Mouse (Mus musculus) forebrain, embryonic 12.5 days (tissue): ENCODE data around the gene Fgfr2. TPM values are rescaled to one million over a fixed set of nuclear protein-coding genes. Genes with fewer than 3 reads are reported as not detected.

Experiments used
- ATAC-seq: fragments of 200-750 bp; cut with Nextera tagmentation; 2 replicates; pipeline ENCODE4 v1.8.0; 2017; ENCODE audit warnings: moderate TSS enrichment; ENCODE audit not compliant: low FRiP score
- H3K27ac ChIP-seq: fragments of 300-500 bp; sonication (generic); 2 replicates; pipeline ENCODE4 v1.5.1; 2016; ENCODE audit warnings: mild to moderate bottlenecking
- H3K27me3 ChIP-seq: fragments of 300-500 bp; sonication (generic); 2 replicates; pipeline ENCODE4 v1.6.1; 2016; ENCODE audit warnings: mild to moderate bottlenecking
- H3K36me3 ChIP-seq: fragments of 300-500 bp; sonication (generic); replicated peaks from 2 replicates; pipeline ENCODE4 v1.6.1; 2016; ENCODE audit warnings: mild to moderate bottlenecking
- H3K4me1 ChIP-seq: fragments of 300-500 bp; sonication (generic); 2 replicates; pipeline ENCODE4 v1.6.1; 2016
- H3K4me2 ChIP-seq: fragments of 300-500 bp; sonication (generic); 2 replicates; pipeline ENCODE4 v1.6.1; 2016; ENCODE audit warnings: mild to moderate bottlenecking, moderate library complexity
- H3K4me3 ChIP-seq: fragments of 300-500 bp; sonication (generic); replicated peaks from 2 replicates; pipeline ENCODE4 v1.5.1; 2016; ENCODE audit warnings: mild to moderate bottlenecking
- H3K9ac ChIP-seq: fragments of 300-500 bp; sonication (generic); 2 replicates; pipeline ENCODE4 v1.6.1; 2016; ENCODE audit warnings: mild to moderate bottlenecking
- H3K9me3 ChIP-seq: fragments of 300-500 bp; sonication (generic); 2 replicates; pipeline ENCODE4 v1.6.1; 2016
- WGBS: fragments of 180-500 bp; shearing (Covaris S2); methylation state at CpG from one replicate; pipeline ENCODE4 v1.1.7; 2016; 5-methylcytosine and 5-hydroxymethylcytosine counted together
- polyA plus RNA-seq: library from polyadenylated mRNA; unstranded; fragments of >200 nt; fragmentation: Nextera tagmentation; extraction: Ambion mirVana; gene quantifications from 2 replicates; pipeline ENCODE4 v1.2.1, GENCODE M21; 2016

The Fgfr2 gene
- polyA plus RNA-seq, 1 experiment from 2014 or later = 89.6 TPM

DNA sequence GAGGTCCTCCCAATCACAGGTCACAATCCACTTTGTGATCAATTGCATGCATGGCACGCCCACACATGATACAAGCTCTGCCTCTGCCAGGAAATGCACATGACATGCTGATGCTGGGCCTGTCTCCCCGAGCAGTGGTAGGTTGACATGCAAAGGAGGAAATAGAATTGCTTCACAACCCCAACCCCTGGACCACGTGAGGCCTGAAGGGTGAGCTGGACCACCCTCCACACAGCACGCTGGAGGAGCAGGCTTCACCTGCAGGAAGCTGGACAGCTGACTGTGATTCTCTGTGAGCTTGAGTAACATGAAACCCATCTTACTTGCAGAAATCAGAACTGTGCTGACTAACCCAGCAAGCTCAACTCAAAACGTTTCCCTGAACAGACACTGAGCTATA lies 638.7 kb downstream of the Fgfr2 start:
- no peaks in the 10 kb centered on the region for H3K9me3 ChIP-seq
- H3K9ac ChIP-seq = no peak overlapping the region
- no peaks in the 10 kb centered on the region for H3K36me3 ChIP-seq
- no peak overlapping the region for H3K4me2 ChIP-seq
- WGBS = 80% methylated on average over 5 of the region's 5 CpGs
- H3K27ac ChIP-seq = no peak overlapping the region
- no peak overlapping the region for H3K4me3 ChIP-seq
- H3K27me3 ChIP-seq = no peaks in the 10 kb centered on the region; the same call in 1 of the 2 replicates
- no peak for ATAC-seq
- no peaks in the 10 kb centered on the region; the same call in 1 of the 2 replicates for H3K4me1 ChIP-seq

DNA sequence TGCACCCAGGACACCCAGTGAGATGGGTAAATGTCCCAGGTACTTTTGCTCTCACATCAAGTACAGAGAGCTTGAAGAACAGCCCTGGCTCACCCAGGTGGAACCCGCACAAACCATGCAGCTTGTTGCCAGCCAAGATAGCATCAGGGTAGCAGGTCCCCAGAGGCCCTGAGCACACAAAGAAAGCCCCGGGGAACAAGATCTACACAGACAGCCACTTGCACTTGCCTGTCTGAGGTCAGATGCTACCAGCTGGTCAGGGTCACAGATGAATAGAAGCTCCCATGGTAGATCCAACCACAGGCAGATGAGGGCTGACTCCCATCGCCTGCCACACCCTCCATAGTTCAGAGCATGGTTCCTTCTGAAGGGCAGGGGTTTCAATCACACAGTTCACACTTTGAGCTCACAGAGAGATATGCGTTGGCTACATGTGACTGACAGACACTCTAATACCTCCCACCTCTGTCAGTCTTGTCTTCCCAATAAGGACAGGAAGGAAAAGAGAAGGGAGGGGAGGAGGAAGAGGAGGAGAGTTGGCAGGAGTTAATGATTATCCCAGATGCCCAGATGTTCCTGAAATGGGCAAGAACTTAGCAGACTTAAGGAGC lies 642.3 kb downstream of the Fgfr2 start:
- no peak overlapping the region for H3K4me3 ChIP-seq
- H3K4me2 ChIP-seq = no peak overlapping the region
- no peak for ATAC-seq
- H3K9ac ChIP-seq = no peak overlapping the region
- no peaks in the 10 kb centered on the region for H3K36me3 ChIP-seq
- H3K27ac ChIP-seq = no peak overlapping the region
- H3K9me3 ChIP-seq = no peaks in the 10 kb centered on the region
- WGBS = 80% methylated on average over 4 of the region's 4 CpGs
- peaks cover 14% of the 10 kb centered on the region for H3K4me1 ChIP-seq
- no peaks in the 10 kb centered on the region; the same call in 1 of the 2 replicates for H3K27me3 ChIP-seq

- peak; percentile 64; the same call in 1 of the 2 replicates for ATAC-seq
- peak overlapping the region; percentile 59 for H3K27ac ChIP-seq
- 49% methylated on average over 9 of the region's 9 CpGs for WGBS
Observed at GRCm38 (mm10) chr7:132478295-132478809, 644.8 kb downstream of the Fgfr2 start.

DNA sequence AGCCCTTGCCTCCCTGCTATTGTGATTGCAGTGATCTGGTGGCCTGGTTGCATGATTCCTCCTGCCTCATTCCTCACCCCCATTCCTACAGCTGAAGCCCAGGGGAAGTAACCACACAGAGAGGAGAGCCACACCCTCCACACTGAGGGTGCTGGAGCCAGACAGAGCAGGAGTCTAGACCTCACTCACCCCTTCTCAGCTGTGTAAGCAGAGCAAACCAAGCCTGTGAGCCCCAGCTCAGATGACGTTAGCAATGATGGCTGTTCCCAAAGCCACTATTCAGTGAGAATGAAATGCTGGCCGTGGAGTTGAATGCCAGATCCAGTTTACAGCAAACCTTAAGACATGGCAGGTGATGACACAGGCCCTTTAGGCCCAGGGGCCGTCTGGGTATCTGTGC lies 645.4 kb downstream of the Fgfr2 start:
- peak overlapping the region; percentile 59; the same call in 1 of the 2 replicates for H3K27ac ChIP-seq
- no peak overlapping the region for H3K4me3 ChIP-seq
- H3K36me3 ChIP-seq = no peaks in the 10 kb centered on the region
- H3K9me3 ChIP-seq = no peaks in the 10 kb centered on the region
- 0 out of 2 replicates have a peak, but pooled peaks have one; percentile 20 for ATAC-seq
- no peaks in the 10 kb centered on the region; the same call in 1 of the 2 replicates for H3K27me3 ChIP-seq
- no peak overlapping the region for H3K4me2 ChIP-seq
- WGBS = 64% methylated on average over 3 of the region's 3 CpGs
- peaks cover 14% of the 10 kb centered on the region for H3K4me1 ChIP-seq
- no peak overlapping the region for H3K9ac ChIP-seq

More at GRCm38 (mm10) chr7:132478295-132478809, 644.8 kb downstream of the Fgfr2 start:
- Histone ChIP-seq H3K4me1 (peaks cover 14% of the 10 kb centered on the region), H3K27me3 (no peaks in the 10 kb centered on the region; the same call in 1 of the 2 replicates), H3K9me3 (no peaks in the 10 kb centered on the region), H3K4me3 (no peak overlapping the region), H3K4me2 (no peak overlapping the region), H3K9ac (no peak overlapping the region), H3K36me3 (no peaks in the 10 kb centered on the region)

GRCm38 (mm10) chr7:132476491-132476890 lies 646.7 kb downstream of the Fgfr2 start:
- no peak overlapping the region for H3K27ac ChIP-seq
- 92% methylated on average over 2 of the region's 2 CpGs for WGBS
- peaks cover 14% of the 10 kb centered on the region for H3K4me1 ChIP-seq
- no peaks in the 10 kb centered on the region for H3K36me3 ChIP-seq
- H3K27me3 ChIP-seq = no peaks in the 10 kb centered on the region; the same call in none of the 2 replicates
- no peaks in the 10 kb centered on the region for H3K9me3 ChIP-seq
- no peak overlapping the region for H3K4me3 ChIP-seq
- no peak overlapping the region for H3K9ac ChIP-seq
- ATAC-seq = no peak
- no peak overlapping the region for H3K4me2 ChIP-seq

GRCm38 (mm10) chr7:132475069-132475468 lies 648.1 kb downstream of the Fgfr2 start:
- no peak overlapping the region for H3K27ac ChIP-seq
- H3K4me1 ChIP-seq = peaks cover 14% of the 10 kb centered on the region
- H3K36me3 ChIP-seq = no peaks in the 10 kb centered on the region
- H3K4me3 ChIP-seq = no peak overlapping the region
- no peaks in the 10 kb centered on the region; the same call in 1 of the 2 replicates for H3K27me3 ChIP-seq
- H3K9ac ChIP-seq = no peak overlapping the region
- H3K9me3 ChIP-seq = no peaks in the 10 kb centered on the region
- WGBS = 26% methylated on average over 5 of the region's 5 CpGs
- no peak overlapping the region for H3K4me2 ChIP-seq
- ATAC-seq = no peak

- H3K9me3 ChIP-seq = no peaks in the 10 kb centered on the region
- H3K9ac ChIP-seq = no peak overlapping the region
- H3K27me3 ChIP-seq = no peaks in the 10 kb centered on the region; the same call in 1 of the 2 replicates
- 62% methylated on average over 3 of the region's 3 CpGs for WGBS
- no peak overlapping the region for H3K4me2 ChIP-seq
- ATAC-seq = no peak
- no peaks in the 10 kb centered on the region; the same call in 1 of the 2 replicates for H3K4me1 ChIP-seq
- H3K36me3 ChIP-seq = no peaks in the 10 kb centered on the region
- no peak overlapping the region for H3K4me3 ChIP-seq
- no peak overlapping the region for H3K27ac ChIP-seq
Observed at GRCm38 (mm10) chr7:132471327-132471726, 651.8 kb downstream of the Fgfr2 start.

- Histone ChIP-seq H3K36me3 (no peaks in the 10 kb centered on the region), H3K9me3 (no peaks in the 10 kb centered on the region), H3K4me1 (no peaks in the 10 kb centered on the region; the same call in 1 of the 2 replicates), H3K4me3 (no peak overlapping the region), H3K27me3 (no peaks in the 10 kb centered on the region; the same call in 1 of the 2 replicates), H3K4me2 (no peak overlapping the region), H3K9ac (no peak overlapping the region), H3K27ac (no peak overlapping the region)
- ATAC-seq = no peak
Observed at GRCm38 (mm10) chr7:132468391-132468790, 654.8 kb downstream of the Fgfr2 start.

GRCm38 (mm10) chr7:132465897-132466296 lies 657.3 kb downstream of the Fgfr2 start:
- Histone ChIP-seq H3K4me1 (no peaks in the 10 kb centered on the region; the same call in 1 of the 2 replicates), H3K4me2 (no peak overlapping the region), H3K9ac (no peak overlapping the region), H3K27me3 (no peaks in the 10 kb centered on the region), H3K27ac (no peak overlapping the region), H3K4me3 (no peak overlapping the region), H3K9me3 (no peaks in the 10 kb centered on the region), H3K36me3 (no peaks in the 10 kb centered on the region)
- WGBS = 84% methylated on average over 5 of the region's 5 CpGs
- no peak for ATAC-seq

- H3K36me3 ChIP-seq = no peaks in the 10 kb centered on the region
- WGBS = 83% methylated on average over 1 of the region's 1 CpGs
- no peaks in the 10 kb centered on the region; the same call in 1 of the 2 replicates for H3K4me1 ChIP-seq
- no peak overlapping the region for H3K9ac ChIP-seq
- H3K27ac ChIP-seq = no peak overlapping the region
- H3K9me3 ChIP-seq = no peaks in the 10 kb centered on the region
- no peak for ATAC-seq
- H3K27me3 ChIP-seq = no peaks in the 10 kb centered on the region
- no peak overlapping the region for H3K4me3 ChIP-seq
- H3K4me2 ChIP-seq = no peak overlapping the region
Observed at GRCm38 (mm10) chr7:132464894-132465293, 658.3 kb downstream of the Fgfr2 start.

- Histone ChIP-seq H3K4me1 (peaks cover 20% of the 10 kb centered on the region), H3K27ac (peak overlapping the region; percentile 59; the same call in 1 of the 2 replicates), H3K4me3 (no peak overlapping the region), H3K9ac (no peak overlapping the region), H3K4me2 (no peak overlapping the region), H3K9me3 (no peaks in the 10 kb centered on the region), H3K36me3 (no peaks in the 10 kb centered on the region), H3K27me3 (no peaks in the 10 kb centered on the region; the same call in 1 of the 2 replicates)
- ATAC-seq = peak; percentile 53; the same call in 1 of the 2 replicates
- whole genome bisulfite sequencing = 29% methylated on average over 7 of the region's 7 CpGs
Observed at GRCm38 (mm10) chr7:132458493-132458892, 664.7 kb downstream of the Fgfr2 start.

DNA sequence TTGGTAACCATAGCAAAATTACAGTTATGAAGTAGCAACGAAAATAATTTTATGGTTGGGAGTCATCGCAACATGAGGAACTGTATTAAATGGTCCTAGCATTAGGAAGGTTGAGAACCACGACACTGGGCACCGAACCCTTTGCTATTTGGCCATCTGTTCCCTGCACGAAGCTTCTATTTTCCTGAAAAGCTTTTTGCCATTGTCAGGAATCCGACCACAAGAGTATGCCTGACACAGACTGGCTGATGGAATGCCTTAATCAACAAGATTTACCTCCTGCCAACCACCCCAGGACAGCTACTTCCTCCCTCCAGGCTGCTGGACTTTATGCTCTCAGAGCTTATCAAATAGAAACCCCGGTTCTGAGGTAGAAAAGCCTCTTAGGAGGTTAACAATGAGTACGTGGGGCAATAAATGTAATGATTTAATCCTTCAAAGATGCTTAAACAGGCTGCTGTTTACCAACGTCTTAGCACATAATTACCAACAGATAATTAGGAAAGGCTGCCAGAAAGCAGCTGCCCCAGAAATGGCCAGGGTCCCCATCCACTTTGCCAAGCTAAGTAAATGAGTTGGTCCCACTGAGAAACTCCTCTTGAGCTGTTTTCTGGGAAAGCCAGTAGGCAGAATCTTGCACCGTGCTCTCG lies 668.0 kb downstream of the Fgfr2 start:
- no peak overlapping the region for H3K4me2 ChIP-seq
- no peak for ATAC-seq

More for the DNA sequence above, 668.0 kb downstream of the Fgfr2 start:
- Histone ChIP-seq H3K27ac (no peak overlapping the region), H3K4me1 (peaks cover 20% of the 10 kb centered on the region), H3K27me3 (no peaks in the 10 kb centered on the region; the same call in 1 of the 2 replicates), H3K36me3 (no peaks in the 10 kb centered on the region), H3K9ac (no peak overlapping the region), H3K4me3 (no peak overlapping the region), H3K9me3 (no peaks in the 10 kb centered on the region)
- WGBS = 28% methylated on average over 11 of the region's 11 CpGs
